Mouse (Mus musculus): ENCODE data around the gene Ybx2.

Gene Ybx2

DNA sequence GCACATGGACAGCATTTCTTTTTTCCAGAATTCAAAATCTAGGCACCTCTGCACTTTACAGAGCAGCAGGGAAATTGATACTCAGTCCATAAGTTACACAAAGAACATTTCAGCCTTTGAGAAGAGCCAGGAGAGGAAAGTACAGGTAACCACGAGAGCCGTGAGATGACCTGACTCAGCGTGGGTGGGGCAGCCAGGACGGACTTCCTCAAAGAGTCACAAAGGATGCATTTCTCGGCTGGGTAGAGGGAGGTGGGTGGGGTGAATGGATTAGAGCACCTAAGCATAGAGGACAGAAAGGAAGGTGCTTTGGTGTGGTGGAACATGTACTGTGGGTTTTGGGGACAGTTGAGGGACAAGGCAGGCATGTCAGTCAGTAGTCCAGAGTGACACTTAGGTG lies 26.2 kb downstream of the Ybx2 start:
- no peak for DNase-seq (ENCODE audit: low read depth, low spot score)

DNA sequence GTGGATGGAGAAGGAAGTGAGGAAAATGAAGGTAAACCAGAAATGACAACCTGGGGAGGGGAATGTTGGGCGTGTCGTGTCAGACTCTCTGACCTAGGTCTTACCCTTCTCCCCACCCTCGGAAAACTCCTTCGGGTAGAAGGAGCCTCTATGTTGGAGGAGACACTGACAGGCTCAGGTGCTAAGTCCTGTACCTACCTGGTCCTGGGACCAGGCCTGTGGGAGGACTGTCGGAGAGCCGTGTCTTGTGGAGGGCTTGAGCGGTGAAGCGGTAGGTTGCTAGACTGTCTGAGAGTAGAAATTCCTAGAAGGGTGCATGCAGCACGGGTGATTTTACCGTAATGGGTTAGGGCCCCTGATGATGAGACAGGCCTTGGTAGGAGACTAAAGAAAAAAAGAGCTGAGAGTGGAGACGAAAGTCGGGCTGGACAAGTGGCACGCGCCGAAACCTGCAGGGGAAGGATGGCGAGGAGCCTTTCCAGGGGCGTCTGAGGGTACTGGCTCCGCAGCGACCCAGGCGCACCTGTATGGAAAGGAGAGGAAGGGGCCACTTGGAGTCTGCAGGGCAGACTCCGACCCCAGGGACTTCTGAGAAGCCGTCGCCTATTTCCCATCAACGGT lies 29.2 kb downstream of the Ybx2 start, which contains the start of gene Cldn7:
Gene Cldn7, plus strand, starts transcription at position 130 of the 621 bp plus-strand sequence.
- DNase-seq (ENCODE audit: low read depth, low spot score) = no peak

DNA sequence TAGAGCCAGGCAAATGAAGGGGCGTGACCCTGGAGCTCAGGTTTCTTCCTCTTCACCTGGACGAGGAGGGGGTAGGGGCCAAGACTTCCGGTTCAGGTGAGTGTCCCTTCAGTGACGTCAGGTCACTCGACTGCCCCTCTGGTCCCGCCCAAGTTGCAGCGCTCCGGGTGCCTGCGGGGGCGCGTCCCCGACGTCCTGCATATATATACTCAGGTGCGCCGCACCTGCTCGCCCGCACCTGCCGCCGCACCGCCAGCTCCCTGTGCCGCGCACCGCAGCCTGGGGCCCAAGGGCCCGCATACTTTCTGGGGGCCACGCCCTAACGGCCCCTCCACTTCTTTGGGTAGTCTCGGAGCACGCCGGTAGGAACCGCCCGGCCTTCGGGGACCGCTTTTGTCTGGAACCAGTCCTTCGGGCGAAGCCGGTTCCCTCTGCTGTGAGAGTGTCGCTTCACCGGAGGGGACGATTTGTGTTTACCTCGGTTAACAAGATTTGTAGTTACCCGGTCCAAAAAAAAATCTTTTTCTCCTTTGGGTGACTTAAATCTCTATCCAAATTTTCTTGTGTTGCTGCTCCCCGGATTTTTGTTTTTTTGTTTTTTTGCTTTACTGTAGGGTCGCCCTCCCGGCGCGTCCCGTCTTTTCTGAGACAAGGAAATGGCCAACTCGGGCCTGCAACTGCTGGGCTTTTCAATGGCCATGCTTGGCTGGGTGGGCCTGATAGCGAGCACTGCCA lies 29.8 kb downstream of the Ybx2 start:
- DNase-seq (ENCODE audit: low read depth, low spot score) = no peak

DNA sequence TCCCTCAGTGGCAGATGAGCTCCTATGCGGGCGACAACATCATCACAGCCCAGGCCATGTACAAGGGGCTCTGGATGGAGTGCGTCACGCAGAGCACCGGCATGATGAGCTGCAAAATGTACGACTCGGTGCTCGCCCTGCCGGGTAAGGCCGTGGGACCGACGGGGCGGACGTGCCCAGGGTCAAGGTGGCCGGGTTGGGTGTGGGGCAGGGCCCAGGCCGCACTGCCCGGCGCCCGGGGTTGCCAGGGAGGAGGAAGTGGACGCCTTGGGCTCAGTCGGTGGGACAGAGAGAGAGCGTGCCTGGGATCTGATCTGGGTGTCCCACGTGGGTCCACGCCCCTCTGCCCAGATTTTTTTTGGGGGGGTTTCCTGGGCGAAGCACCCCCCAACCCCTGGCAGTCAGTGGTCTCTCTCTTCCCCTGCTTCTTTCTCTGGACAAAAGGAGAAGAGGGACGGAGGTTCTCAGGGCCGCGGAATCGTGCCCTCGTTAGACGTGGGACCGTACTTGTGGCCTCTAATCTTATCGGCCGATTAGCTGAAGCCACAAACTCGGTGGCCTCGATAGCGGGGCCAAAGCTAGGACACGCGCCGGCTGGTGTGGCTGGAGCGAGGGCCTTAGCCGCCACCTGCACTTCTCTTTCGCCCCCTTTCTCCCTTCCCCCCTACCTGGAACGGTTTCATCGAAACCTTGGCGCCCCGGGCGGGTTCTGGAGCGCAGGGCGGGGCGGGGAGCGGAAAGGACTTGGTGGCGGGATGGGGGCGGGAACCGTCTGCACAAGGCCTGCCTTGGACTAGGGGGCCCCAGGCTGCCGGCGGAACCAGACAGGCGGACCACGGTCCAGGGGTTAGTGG lies 30.6 kb downstream of the Ybx2 start:
- no peak for DNase-seq (ENCODE audit: low read depth, low spot score)

DNA sequence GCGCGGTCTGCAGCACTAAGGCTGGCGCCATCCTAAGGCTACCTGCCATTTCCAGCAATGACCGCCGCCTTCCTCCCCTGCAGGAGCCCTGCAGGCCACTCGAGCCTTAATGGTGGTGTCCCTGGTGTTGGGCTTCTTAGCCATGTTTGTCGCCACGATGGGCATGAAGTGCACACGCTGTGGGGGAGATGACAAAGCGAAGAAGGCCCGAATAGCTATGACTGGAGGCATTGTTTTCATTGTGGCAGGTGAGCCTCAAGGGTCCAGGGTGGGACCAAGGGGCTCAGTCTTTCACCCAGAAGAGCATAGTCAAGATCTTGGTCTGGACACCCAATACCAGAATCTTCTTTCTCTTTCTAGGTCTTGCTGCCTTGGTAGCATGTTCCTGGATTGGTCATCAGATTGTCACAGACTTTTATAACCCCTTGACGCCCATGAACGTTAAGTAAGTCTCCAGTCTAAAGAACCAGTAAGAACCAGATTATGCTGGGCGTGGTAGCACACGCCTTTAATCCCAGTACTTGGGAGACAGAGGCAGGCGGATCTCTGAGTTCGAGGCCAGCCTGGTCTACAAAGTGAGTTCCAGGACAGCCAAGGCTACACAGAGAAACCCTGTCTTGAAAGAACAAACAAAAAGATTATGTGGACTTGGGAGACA lies 31.4 kb downstream of the Ybx2 start:
- DNase-seq (ENCODE audit: low read depth, low spot score) = no peak

DNA sequence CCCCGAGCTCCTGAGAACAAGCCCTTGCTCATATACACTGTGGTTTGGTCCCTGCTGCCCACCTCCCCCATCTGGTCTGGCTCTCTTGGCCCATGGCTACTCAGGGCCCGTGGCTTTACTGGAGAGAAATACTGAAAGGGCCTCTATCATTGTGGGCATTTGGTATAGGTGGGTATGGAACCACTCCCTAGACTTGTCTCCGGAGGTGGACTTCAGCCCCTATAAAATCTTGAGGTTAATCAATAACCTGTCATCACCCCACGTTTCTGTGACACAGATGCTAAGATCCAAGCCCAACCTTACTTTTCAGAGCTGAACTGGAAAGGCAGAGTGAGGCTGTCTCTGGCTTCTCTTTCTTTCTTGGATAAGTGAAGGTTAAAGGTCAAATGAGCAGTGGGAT lies 33.2 kb downstream of the Ybx2 start:
- DNase-seq (ENCODE audit: low read depth, low spot score) = no peak

DNA sequence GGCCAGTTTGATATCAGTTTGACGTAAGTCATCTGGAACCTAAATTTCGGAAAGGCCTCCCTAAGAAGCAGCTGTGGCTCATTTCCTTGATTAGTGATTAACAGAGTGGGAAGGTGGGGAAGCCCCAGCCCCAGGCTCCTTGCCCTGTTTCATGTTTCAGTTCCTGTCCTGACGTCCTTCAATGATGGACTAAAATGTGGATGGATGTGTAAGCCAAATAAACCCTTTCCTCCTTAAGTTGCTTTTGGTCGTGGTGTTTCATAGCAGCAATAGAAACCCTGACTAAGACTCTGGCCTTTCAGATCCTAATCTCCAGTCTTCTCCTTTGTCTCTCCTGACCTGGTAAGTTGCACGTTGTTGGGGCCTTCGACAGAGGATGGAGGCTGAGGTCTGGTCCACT lies 34.6 kb downstream of the Ybx2 start:
- no peak for DNase-seq (ENCODE audit: low read depth, low spot score)

DNA sequence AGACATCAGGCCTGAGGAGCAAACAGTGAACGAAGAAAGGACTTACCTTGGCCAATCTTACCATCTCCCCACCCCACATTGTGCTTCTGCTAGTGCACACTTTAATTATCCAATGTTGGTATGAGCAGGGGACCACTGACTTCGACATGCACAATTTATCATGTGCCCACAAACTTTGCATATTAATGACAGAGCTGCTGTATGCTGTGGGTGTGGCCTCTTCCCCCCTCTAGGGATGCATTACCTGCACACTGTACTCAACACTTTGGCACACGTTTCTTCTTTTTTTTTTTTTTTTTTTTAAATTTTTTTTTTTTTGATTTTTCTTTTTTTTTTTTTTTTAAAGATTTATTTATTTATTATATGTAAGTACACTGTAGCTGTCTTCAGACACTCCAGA lies 35.2 kb downstream of the Ybx2 start:
- DNase-seq (ENCODE audit: low read depth, low spot score) = no peak

DNA sequence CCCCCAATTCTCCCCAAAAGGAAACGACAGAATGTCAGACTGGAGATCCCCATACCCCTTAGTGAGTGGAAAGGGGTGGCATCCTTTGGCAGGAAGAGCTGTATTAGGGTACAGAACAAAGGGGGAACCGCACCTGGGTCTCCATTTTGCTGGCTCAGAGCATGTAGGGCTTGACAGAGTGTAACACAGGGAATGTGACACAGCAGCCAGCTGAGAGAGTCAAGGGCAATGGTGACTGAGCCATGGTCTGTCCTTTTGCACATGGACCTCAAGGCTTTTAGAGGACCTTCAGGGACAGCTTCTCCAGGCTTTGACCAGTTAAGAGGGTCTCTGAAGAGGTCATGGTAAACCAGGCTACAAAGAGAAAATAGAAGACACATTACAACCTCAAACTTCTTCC lies 39.3 kb downstream of the Ybx2 start:
- no peak for DNase-seq (ENCODE audit: low read depth, low spot score)

DNA sequence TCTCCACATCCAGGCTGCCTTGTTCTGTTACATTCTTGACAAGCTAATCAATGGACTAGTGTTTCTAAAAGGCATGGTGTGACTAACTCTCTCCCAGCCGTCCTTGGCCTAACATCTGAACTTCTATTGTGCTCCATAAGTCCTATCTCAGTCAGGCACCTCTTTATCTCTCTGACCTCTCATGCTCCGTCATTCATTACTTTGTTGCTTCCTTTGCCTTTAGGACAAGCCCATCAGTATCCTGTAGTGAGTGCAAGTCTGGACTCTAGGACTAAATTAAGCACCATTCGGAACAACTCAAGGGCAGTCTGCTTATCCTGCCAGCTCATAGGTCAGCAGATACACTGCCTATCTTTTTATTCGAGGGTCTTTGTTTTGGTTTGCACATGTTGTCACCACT lies 40.7 kb downstream of the Ybx2 start:
- DNase-seq (ENCODE audit: low read depth, low spot score) = no peak

DNA sequence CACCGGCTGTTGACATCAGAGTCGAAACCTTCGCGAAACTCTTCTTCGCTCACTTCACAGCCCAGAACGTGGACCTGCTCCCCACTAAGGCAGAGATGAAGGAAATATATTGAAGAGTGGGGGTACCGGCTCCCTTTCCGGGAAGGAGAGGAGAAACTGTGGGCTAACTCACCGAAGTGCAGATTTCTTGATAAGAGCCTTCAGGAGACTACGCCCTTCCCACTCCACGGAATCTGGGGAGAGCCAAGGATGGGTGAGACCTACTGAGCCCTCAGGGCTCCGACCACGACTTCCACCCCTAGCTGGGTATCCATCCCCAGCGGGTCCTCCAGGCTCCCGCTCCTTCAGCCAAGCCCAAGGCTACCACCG lies 44.2 kb downstream of the Ybx2 start:
- no peak for DNase-seq (ENCODE audit: low read depth, low spot score)

DNA sequence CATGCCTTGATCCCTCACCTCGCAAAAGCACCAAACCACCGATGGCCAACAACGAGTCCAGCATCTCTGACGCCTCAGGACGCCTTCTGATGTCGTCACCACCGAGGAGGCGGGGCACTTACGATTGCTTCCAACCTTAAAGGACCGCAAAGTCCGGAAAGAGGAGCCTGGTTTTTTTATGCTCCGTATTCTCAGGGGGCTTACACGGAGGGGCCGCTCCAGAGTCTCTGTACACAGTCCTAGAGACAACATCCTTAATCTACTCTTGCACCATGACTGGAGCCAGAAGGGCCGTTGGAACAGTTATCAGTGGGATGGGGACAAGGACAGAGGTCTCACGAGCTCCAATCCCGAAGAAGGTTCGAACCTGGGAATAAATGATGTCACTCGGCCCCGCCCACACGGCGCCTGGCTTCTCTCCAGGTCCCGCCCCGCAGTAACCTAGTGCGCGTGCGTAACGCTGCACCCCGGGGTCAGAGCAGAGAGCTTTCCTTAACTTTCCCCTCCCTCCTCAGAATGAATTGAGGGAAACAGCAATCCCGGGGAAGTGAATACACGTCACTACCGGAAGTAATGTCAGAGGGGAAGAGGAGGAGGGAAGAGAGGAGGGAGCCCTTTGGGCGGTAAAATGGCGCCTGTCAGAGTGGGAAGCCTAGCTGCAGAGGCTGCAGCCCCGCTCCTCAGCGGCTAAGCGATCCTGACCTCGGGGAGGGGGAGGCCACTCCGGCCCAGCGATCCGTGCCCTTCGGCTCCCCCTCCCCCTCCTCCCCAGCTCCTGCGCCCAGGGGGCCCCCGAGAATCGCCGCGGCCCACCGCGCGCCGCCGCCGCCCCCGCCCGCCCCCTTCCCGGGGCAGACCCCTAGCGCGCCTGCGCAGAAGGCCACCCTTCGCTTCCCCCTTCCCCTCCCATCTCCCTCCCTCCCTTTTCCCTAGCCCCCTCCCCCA lies 44.9 kb downstream of the Ybx2 start:
- DNase-seq (ENCODE audit: low read depth, low spot score) = peak; percentile 99

DNA sequence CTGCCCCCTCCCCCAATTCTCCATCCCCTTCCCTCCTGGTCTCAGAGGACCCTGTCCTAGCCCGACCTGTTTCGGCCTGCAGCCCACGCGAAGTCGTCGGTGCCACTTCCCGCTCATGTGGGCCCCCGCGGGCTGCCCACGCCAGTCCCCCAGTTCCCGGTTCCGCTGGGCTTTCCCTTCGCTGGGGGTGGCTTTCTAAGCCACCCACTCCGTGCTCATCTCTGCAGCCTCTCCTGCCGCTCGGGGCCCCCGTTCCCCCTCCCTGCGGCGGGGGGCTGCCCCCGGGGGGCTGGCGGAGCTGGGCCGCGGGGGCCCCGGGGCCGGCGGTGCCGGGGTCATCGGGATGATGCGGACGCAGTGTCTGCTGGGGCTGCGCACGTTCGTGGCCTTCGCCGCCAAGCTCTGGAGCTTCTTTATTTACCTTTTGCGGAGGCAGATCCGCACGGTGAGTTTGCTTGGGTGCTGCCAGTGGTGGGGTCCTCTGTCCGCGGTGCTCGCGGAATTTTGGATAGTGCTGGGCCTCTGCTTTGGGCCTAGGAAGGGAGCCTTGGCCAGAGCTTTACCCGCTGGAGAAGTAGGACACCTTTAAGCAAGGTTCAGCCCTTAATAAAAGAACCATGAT lies 45.7 kb downstream of the Ybx2 start, which contains the start of gene Ctdnep1:
Gene Ctdnep1, plus strand, starts transcription at position 16 of the 622 bp plus-strand sequence.
- DNase-seq (ENCODE audit: low read depth, low spot score) = peak; percentile 41

DNA sequence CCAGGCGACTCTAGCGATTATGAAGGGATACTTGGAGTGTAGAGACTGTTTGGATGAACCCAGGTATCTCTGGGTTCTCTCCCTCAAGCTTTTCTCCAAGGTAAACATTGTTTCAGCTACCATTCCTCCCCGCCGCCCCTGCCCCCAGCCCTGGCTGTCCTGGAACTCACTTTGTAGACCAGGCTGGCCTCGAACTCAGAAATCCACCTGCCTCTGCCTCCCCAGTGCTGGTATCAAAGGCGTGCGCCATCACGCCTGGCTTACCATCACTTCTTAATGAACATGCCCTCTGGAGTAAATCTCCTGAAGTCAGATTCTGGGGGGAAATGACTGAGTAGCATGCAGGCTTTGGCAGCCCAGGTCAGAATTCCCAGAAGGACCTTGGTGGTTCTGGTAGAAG lies 46.6 kb downstream of the Ybx2 start, which contains the start of gene Elp5:
Gene Elp5, minus strand, starts transcription at position 293 of the 400 bp plus-strand sequence.
- no peak for DNase-seq (ENCODE audit: low read depth, low spot score)

DNA sequence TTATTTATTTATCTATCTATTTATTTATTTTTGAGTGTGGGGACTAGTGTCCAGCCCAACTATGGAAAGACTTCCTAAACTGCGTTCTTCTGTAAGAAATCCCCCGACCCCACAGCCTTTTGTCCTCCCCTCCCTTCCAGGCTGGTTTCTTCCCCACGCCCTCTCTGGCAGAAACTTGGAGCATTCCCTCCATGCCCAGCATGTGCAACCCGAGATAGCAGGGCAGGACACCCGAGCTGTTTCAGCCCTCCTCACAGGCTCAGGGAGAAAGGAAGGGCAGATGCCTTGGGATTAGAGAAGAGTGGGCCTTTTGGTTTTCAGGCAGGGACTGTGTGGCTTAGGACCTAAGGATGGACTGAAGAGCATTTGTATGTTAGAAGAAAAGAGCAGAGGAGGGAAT lies 47.3 kb downstream of the Ybx2 start:
- peak; percentile 50 for DNase-seq (ENCODE audit: low read depth, low spot score)

DNA sequence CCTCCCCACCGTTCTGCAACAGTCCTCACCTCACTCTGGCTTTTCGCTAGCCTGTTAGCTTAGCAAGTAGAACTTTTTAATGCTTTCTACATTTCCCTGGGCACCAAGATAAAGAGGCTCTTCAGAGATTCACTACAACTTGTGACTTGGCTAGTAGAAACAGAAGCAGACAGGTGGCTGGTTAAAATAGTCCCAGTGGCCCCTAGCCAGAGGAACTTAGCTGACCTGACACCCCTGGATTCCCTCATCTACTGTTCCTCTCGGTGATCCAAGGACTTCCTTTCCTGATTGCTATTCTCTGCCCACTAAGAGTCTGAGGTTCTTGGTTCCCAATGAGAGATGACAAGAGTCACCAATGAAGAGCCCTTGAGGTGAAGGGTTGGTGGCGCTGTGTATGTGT lies 47.8 kb downstream of the Ybx2 start:
- no peak for DNase-seq (ENCODE audit: low read depth, low spot score)

DNA sequence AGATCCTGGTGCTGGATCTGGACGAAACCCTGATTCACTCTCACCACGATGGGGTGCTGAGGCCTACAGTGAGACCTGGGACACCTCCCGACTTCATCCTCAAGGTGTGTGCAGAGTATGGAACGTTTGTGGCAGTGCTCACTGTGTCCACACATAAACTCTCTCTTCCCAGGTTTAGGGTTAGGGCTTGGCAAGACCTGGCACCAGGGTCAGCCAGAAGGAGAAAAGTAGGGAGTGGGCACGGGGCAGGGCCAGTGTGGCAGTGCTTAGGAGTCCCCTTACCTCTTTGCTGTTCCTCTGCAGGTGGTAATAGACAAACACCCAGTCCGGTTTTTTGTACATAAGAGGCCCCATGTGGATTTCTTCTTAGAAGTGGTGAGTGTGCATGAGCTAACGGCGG lies 48.8 kb downstream of the Ybx2 start:
- DNase-seq (ENCODE audit: low read depth, low spot score) = no peak

DNA sequence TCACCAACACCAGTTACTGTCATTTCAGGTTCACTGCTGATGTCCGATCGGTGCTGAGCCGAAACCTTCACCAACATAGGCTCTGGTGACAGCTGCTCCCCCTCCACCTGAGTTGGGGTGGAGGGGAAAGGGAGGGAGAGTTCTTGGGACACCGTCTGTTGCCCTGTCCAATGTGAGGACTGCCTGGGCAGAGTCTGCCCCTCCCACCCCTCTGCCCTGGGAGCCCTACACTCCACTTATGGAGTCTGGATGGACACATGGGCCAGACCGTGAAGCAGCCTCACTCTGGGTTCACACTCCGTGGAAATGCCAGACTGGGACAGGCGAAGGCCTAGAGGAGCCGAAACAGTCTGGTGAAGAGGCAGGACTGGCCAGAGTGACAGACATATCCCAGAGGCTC lies 54.4 kb downstream of the Ybx2 start:
- DNase-seq (ENCODE audit: low read depth, low spot score) = no peak

Data from 3T3-L1 (cell line).